Mouse (Mus musculus) brown adipose tissue, adult 24 weeks (tissue): Measurements from ENCODE around the gene Gm5458. TPM values are rescaled to one million over a fixed set of nuclear protein-coding genes. Genes with fewer than 3 reads are reported as not detected.
"Not testable (repeated sequence)": the region's sequence is repeated elsewhere in the genome, so short reads cannot be mapped to it uniquely, and the experiment has no call there.

Source experiments
- H3K27ac ChIP-seq: fragments of 200-500 bp; replicated peaks from 2 replicates; pipeline ENCODE4 v1.5.1; 2012; ENCODE audit warnings: low read depth, mild to moderate bottlenecking, low read length
- H3K4me1 ChIP-seq: fragments of 200-500 bp; 2 replicates; pipeline ENCODE4 v1.6.1; 2012; ENCODE audit warnings: low read length, mixed read lengths; ENCODE audit not compliant: control insufficient read depth, insufficient read depth, insufficient read length
- H3K4me3 ChIP-seq: fragments of 200-500 bp; 2 replicates; pipeline ENCODE4 v1.5.1; 2012; ENCODE audit warnings: low read depth, mild to moderate bottlenecking, low read length, moderate library complexity; ENCODE audit not compliant: insufficient read depth
- polyA plus RNA-seq: library from polyadenylated mRNA; stranded (reverse); fragments of >200 nt; gene quantifications from 2 replicates; pipeline ENCODE4 v1.2.4, GENCODE M21; 2012; ENCODE audit not compliant: missing spikeins, insufficient read depth, insufficient read length

Gm5458 gene
- not detected in 2 replicates for polyA plus RNA-seq

- H3K27ac ChIP-seq, H3K4me3 ChIP-seq, H3K4me1 ChIP-seq: not testable (repeated sequence)
Observed at GRCm38 (mm10) chr14:19602481-19602880, at the start of gene Gm5458. Gene Gm5458, minus strand, starts transcription at chr14:19602581.

GRCm38 (mm10) chr14:19646232-19646631 lies 43.9 kb upstream of the Gm5458 start:
- H3K4me3 ChIP-seq = no peak overlapping the region
- no peaks in the 10 kb centered on the region for H3K4me1 ChIP-seq
- no peak overlapping the region for H3K27ac ChIP-seq

- Histone ChIP-seq H3K27ac (0 out of 2 replicates have a peak within 1 kb of the TSS, but pooled peaks have one; percentile 11), H3K4me3 (peak within 1 kb of the TSS; percentile 30)
- H3K4me1 ChIP-seq = not testable (repeated sequence)
Observed at GRCm38 (mm10) chr14:19584804-19585667, 17.3 kb downstream of the Gm5458 start, which contains the start of gene Gm2237. Gene Gm2237, minus strand, starts transcription at chr14:19585135.

GRCm38 (mm10) chr14:19549863-19550262 lies 52.5 kb downstream of the Gm5458 start, which contains the start of gene Gm2244:
Gene Gm2244, minus strand, starts transcription at chr14:19549963.
- not testable (repeated sequence) for H3K4me1 ChIP-seq, H3K27ac ChIP-seq, H3K4me3 ChIP-seq

Other genes starting within 250 kb of the Gm5458 start
- gene Gm21738, start 183.7 kb downstream of the Gm5458 start, polyA plus RNA-seq = 2.5 and 7.3 TPM in 2 replicates
- gene Gm2244, start 52.6 kb downstream of the Gm5458 start, polyA plus RNA-seq = not detected in 2 replicates
- not detected in 2 replicates for gene Gm2237, start 17.4 kb downstream of the Gm5458 start, polyA plus RNA-seq
- gene Nid2, start 148.7 kb upstream of the Gm5458 start, polyA plus RNA-seq = 6.0 and 7.3 TPM in 2 replicates
- 78.8 and 125 TPM in 2 replicates for gene Rtraf, start 221.2 kb upstream of the Gm5458 start, polyA plus RNA-seq